Mouse (Mus musculus) liver, embryonic 11.5 days (tissue): Measurements from ENCODE around the gene Magel2. TPM values are rescaled to one million over a fixed set of nuclear protein-coding genes. Genes with fewer than 3 reads are reported as not detected.
A peak's percentile ranks its signal among the peaks of the same experiment; 100 is the strongest.

ENCODE experiments used
- ATAC-seq: fragments of 200-750 bp; cut with Nextera tagmentation; replicated peaks from 2 replicates; pipeline ENCODE4 v1.8.0; 2017; ENCODE audit warnings: moderate number of reproducible peaks, mild to moderate bottlenecking, moderate TSS enrichment, moderate library complexity; ENCODE audit not compliant: low FRiP score
- DNase-seq: peaks from one replicate; pipeline ENCODE4 v3.0.0-alpha.2; 2017; ENCODE audit warnings: low spot score
- H3K27ac ChIP-seq: fragments of 300-500 bp; sonication (generic); 2 replicates; pipeline ENCODE4 v1.5.1; 2014; ENCODE audit warnings: mild to moderate bottlenecking, low read depth, low read length, control low read depth
- H3K27me3 ChIP-seq: fragments of 300-500 bp; sonication (generic); replicated peaks from 2 replicates; pipeline ENCODE4 v1.6.1; 2014; ENCODE audit warnings: low read length, mixed read lengths; ENCODE audit not compliant: control insufficient read depth, insufficient read depth
- H3K36me3 ChIP-seq: fragments of 300-500 bp; sonication (generic); 2 replicates; pipeline ENCODE4 v1.6.1; 2014; ENCODE audit warnings: mild to moderate bottlenecking, low read length, moderate library complexity, mixed read lengths; ENCODE audit not compliant: control insufficient read depth, insufficient read depth
- H3K4me1 ChIP-seq: fragments of 300-500 bp; sonication (generic); replicated peaks from 2 replicates; pipeline ENCODE4 v1.6.1; 2014; ENCODE audit warnings: low read length, mixed read lengths; ENCODE audit not compliant: control insufficient read depth, insufficient read depth
- H3K4me2 ChIP-seq: fragments of 300-500 bp; sonication (generic); 2 replicates; pipeline ENCODE4 v1.6.1; 2014; ENCODE audit warnings: mild to moderate bottlenecking, control low read depth, moderate library complexity
- H3K4me3 ChIP-seq: fragments of 300-500 bp; sonication (generic); 2 replicates; pipeline ENCODE4 v1.5.1; 2014; ENCODE audit warnings: low read depth, low read length, control low read depth
- H3K9ac ChIP-seq: fragments of 300-500 bp; sonication (generic); 2 replicates; pipeline ENCODE4 v1.6.1; 2014; ENCODE audit warnings: low read depth, low read length, control low read depth
- H3K9me3 ChIP-seq: fragments of 300-500 bp; sonication (generic); 2 replicates; pipeline ENCODE4 v1.6.1; 2016; ENCODE audit warnings: low read length, inconsistent platforms, mixed read lengths; ENCODE audit not compliant: control insufficient read depth
- WGBS: fragments of 180-500 bp; shearing (Covaris S2); extraction: QIAGEN DNeasy Blood & Tissue Kit; methylation state at CpG from one replicate; pipeline ENCODE4 v1.1.7; 2014; 5-methylcytosine and 5-hydroxymethylcytosine counted together
- polyA plus RNA-seq: library from polyadenylated mRNA; unstranded; fragments of >200 nt; fragmentation: Nextera tagmentation; extraction: Ambion mirVana; gene quantifications from 2 replicates; pipeline ENCODE4 v1.2.1, GENCODE M21; 2014

The Magel2 gene
- polyA plus RNA-seq, 1 experiment from 2014 or later, result 0.51 TPM

- H3K4me3 ChIP-seq, result no peak overlapping the region
- DNase-seq (no peak), ATAC-seq (no peak)
- no peak overlapping the region for H3K9ac ChIP-seq
- no peaks in the 10 kb centered on the region for H3K27me3 ChIP-seq
- no peaks in the 10 kb centered on the region for H3K9me3 ChIP-seq
- no peaks in the 10 kb centered on the region for H3K4me1 ChIP-seq
- no peak overlapping the region for H3K4me2 ChIP-seq
- H3K36me3 ChIP-seq, result no peaks in the 10 kb centered on the region
- H3K27ac ChIP-seq, result no peak overlapping the region
Observed at GRCm38 (mm10) chr7:62416173-62416572, 39.4 kb downstream of the Magel2 start.

- Histone ChIP-seq H3K9me3 (no peaks in the 10 kb centered on the region), H3K36me3 (no peaks in the 10 kb centered on the region), H3K27me3 (no peaks in the 10 kb centered on the region), H3K4me3 (no peak overlapping the region), H3K9ac (no peak overlapping the region), H3K4me2 (no peak overlapping the region), H3K4me1 (no peaks in the 10 kb centered on the region), H3K27ac (no peak overlapping the region)
- WGBS, result 80% methylated on average over 9 of the region's 9 CpGs
- ATAC-seq (no peak), DNase-seq (no peak)
Observed at GRCm38 (mm10) chr7:62418346-62418745, 41.5 kb downstream of the Magel2 start.

- H3K4me2 ChIP-seq, result peak overlapping the region; percentile 64
- H3K4me1 ChIP-seq, result no peaks in the 10 kb centered on the region
- H3K27ac ChIP-seq, result no peak overlapping the region
- no peak overlapping the region for H3K9ac ChIP-seq
- no peaks in the 10 kb centered on the region for H3K9me3 ChIP-seq
- peak overlapping the region; percentile 64 for H3K4me3 ChIP-seq
- H3K36me3 ChIP-seq, result no peaks in the 10 kb centered on the region
- DNase-seq (no peak), ATAC-seq (peak; percentile 29; the same call in 1 of the 2 replicates)
- WGBS, result 63% methylated on average over 17 of the region's 17 CpGs
- H3K27me3 ChIP-seq, result no peaks in the 10 kb centered on the region
Observed at GRCm38 (mm10) chr7:62419105-62419492, 42.3 kb downstream of the Magel2 start.

GRCm38 (mm10) chr7:62419493-62420360 is 42.9 kb downstream of the Magel2 start, which contains the start of gene Mkrn3:
Mkrn3 (minus strand) TSS chr7:62420139.
- Histone ChIP-seq H3K9ac (peak within 1 kb of the TSS; percentile 58), H3K36me3 (no peaks in the 10 kb centered on the region), H3K27ac (no peak within 1 kb of the TSS), H3K4me3 (peak within 1 kb of the TSS; percentile 64), H3K4me1 (no peaks in the 10 kb centered on the region), H3K9me3 (no peaks in the 10 kb centered on the region), H3K27me3 (no peaks in the 10 kb centered on the region), H3K4me2 (peak within 1 kb of the TSS; percentile 64)
- peak; percentile 57 for DNase-seq
- 17% methylated on average over 49 of the region's 49 CpGs for WGBS
- peak; percentile 71 for ATAC-seq

GRCm38 (mm10) chr7:62420566-62420965 is 43.8 kb downstream of the Magel2 start:
- ATAC-seq (no peak), DNase-seq (no peak)
- no peak overlapping the region for H3K9ac ChIP-seq
- WGBS, result 72% methylated on average over 6 of the region's 6 CpGs
- H3K27me3 ChIP-seq, result no peaks in the 10 kb centered on the region
- H3K9me3 ChIP-seq, result no peaks in the 10 kb centered on the region
- H3K27ac ChIP-seq, result no peak overlapping the region
- H3K4me2 ChIP-seq, result no peak overlapping the region
- no peak overlapping the region for H3K4me3 ChIP-seq
- no peaks in the 10 kb centered on the region for H3K4me1 ChIP-seq
- no peaks in the 10 kb centered on the region for H3K36me3 ChIP-seq

- Histone ChIP-seq H3K9me3 (no peaks in the 10 kb centered on the region), H3K4me1 (no peaks in the 10 kb centered on the region), H3K27me3 (no peaks in the 10 kb centered on the region), H3K36me3 (no peaks in the 10 kb centered on the region), H3K9ac (no peak overlapping the region), H3K4me3 (no peak overlapping the region), H3K4me2 (no peak overlapping the region), H3K27ac (no peak overlapping the region)
- 46% methylated on average over 4 of the region's 4 CpGs for WGBS
- ATAC-seq (no peak), DNase-seq (no peak)
Observed at GRCm38 (mm10) chr7:62423210-62423609, 46.4 kb downstream of the Magel2 start.

- Histone ChIP-seq H3K27ac (no peak overlapping the region), H3K9me3 (no peaks in the 10 kb centered on the region), H3K9ac (no peak overlapping the region), H3K27me3 (no peaks in the 10 kb centered on the region), H3K4me2 (no peak overlapping the region), H3K4me3 (no peak overlapping the region), H3K4me1 (no peaks in the 10 kb centered on the region), H3K36me3 (no peaks in the 10 kb centered on the region)
- DNase-seq (no peak), ATAC-seq (no peak)
- WGBS, result 20% methylated on average over 8 of the region's 8 CpGs
Observed at GRCm38 (mm10) chr7:62428337-62428736, 51.5 kb downstream of the Magel2 start.
